Mouse (Mus musculus) frontal cortex, adult (tissue): Measurements from ENCODE around the gene Olfr372.
A peak's percentile ranks its signal among the peaks of the same experiment; 100 is the strongest.
"Not testable (repeated sequence)": the region's sequence is repeated elsewhere in the genome, so short reads cannot be mapped to it uniquely, and the experiment has no call there.

Source experiments
- ATAC-seq: cut with Nextera tagmentation; 2 replicates; pipeline ENCODE4 v1.9.2; 2017; ENCODE audit warnings: mild to moderate bottlenecking, moderate library complexity, mixed read lengths; ENCODE audit not compliant: low TSS enrichment

The Olfr372 gene

GRCm38 (mm10) chr8:72040918-72041317 is at the start of gene Olfr372:
Gene Olfr372, plus strand, starts transcription at chr8:72041218.
- ATAC-seq: not testable (repeated sequence)

- ATAC-seq: no peak
These were observed 41.6 kb upstream of the Olfr372 start for GRCm38 (mm10) chr8:71999434-71999833.

- ATAC-seq: no peak
These were observed 40.8 kb upstream of the Olfr372 start for GRCm38 (mm10) chr8:72000223-72000622.

- no peak for ATAC-seq
These were observed 38.1 kb upstream of the Olfr372 start for GRCm38 (mm10) chr8:72002942-72003341.

GRCm38 (mm10) chr8:72005912-72006311 is 35.1 kb upstream of the Olfr372 start:
- no peak for ATAC-seq

- ATAC-seq: no peak
These were observed 34.3 kb upstream of the Olfr372 start for GRCm38 (mm10) chr8:72006763-72007162.

- ATAC-seq: no peak
These were observed 32.8 kb upstream of the Olfr372 start for GRCm38 (mm10) chr8:72008134-72008641.

GRCm38 (mm10) chr8:72009473-72009872 is 31.5 kb upstream of the Olfr372 start, which contains the start of gene Cyp4f18:
Gene Cyp4f18, minus strand, starts transcription at chr8:72009626.
- ATAC-seq: no peak

- ATAC-seq: not testable (repeated sequence)
These were observed 27.4 kb upstream of the Olfr372 start for GRCm38 (mm10) chr8:72013506-72014228.

GRCm38 (mm10) chr8:72017339-72017738 is 23.7 kb upstream of the Olfr372 start:
- not testable (repeated sequence) for ATAC-seq

- peak; percentile 44; the same call in 1 of the 2 replicates for ATAC-seq
These were observed 22.9 kb upstream of the Olfr372 start for GRCm38 (mm10) chr8:72018141-72018540.

GRCm38 (mm10) chr8:72019022-72019421 is 22.0 kb upstream of the Olfr372 start:
- ATAC-seq: not testable (repeated sequence)

GRCm38 (mm10) chr8:72019816-72020215 is 21.2 kb upstream of the Olfr372 start:
- no peak for ATAC-seq

GRCm38 (mm10) chr8:72024886-72025285 is 16.1 kb upstream of the Olfr372 start:
- ATAC-seq: not testable (repeated sequence)

GRCm38 (mm10) chr8:72032926-72033325 is 8.1 kb upstream of the Olfr372 start:
- not testable (repeated sequence) for ATAC-seq

GRCm38 (mm10) chr8:72042493-72042892 is 1.5 kb downstream of the Olfr372 start:
- no peak for ATAC-seq

- ATAC-seq: not testable (repeated sequence)
These were observed 13.6 kb downstream of the Olfr372 start for GRCm38 (mm10) chr8:72054633-72055032.

GRCm38 (mm10) chr8:72057643-72058042 is 16.6 kb downstream of the Olfr372 start:
- ATAC-seq: not testable (repeated sequence)

GRCm38 (mm10) chr8:72066819-72067399 is 25.9 kb downstream of the Olfr372 start:
- ATAC-seq: not testable (repeated sequence)

GRCm38 (mm10) chr8:72082877-72083276 is 41.9 kb downstream of the Olfr372 start, which contains the start of gene Olfr373:
Gene Olfr373, plus strand, starts transcription at chr8:72083177.
- ATAC-seq: not testable (repeated sequence)

- no peak for ATAC-seq
These were observed 43.7 kb downstream of the Olfr372 start for GRCm38 (mm10) chr8:72084744-72085143.

GRCm38 (mm10) chr8:72087611-72088010 is 46.6 kb downstream of the Olfr372 start:
- not testable (repeated sequence) for ATAC-seq

- not testable (repeated sequence) for ATAC-seq
These were observed 55.7 kb downstream of the Olfr372 start for GRCm38 (mm10) chr8:72096721-72097120.
